In the genomic region with DNA sequence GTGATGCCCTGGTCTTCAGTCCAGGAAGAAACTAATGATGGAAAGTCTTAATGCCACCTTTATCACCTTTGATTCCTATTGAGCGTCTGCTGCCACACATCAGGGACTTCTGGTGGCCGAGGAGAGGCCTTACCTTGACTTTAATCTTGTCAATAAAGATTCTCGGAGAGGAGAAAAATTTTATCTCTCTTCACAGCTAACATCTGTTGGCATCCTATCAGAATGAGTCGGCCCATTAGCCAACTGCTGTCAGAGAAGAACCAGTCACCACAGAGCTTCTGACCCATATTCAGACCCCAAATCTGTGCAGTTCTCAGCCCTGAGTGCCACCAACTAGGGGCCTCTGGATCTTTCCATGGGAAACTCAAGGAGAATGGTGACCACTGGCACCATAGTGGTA, we compare ENCODE assay signal across 16 mouse cellular contexts.
"Had no signal": no experiment of that assay in that cellular context is flagged by ENCODE, and none has a peak within 500 bp of the region (broad histone marks: within the 10 kb centered on the region; RNA-seq: fewer than 3 reads in every experiment).

No protein-coding gene starts in this region.

- H3K27ac ChIP-seq: neural tube, embryonic 13.5 days; neural tube, embryonic 15.5 days; stomach, embryonic 15.5 days; stomach, postnatal 0 days had no signal

- H3K36me3 ChIP-seq: neural tube, embryonic 13.5 days; neural tube, embryonic 15.5 days; stomach, embryonic 15.5 days had no signal

- H3K4me1 ChIP-seq: neural tube, embryonic 13.5 days; neural tube, embryonic 15.5 days; stomach, embryonic 15.5 days had no signal

- H3K9ac ChIP-seq: neural tube, embryonic 13.5 days; neural tube, embryonic 15.5 days; stomach, embryonic 15.5 days had no signal

- H3K9me3 ChIP-seq: neural tube, embryonic 13.5 days; neural tube, embryonic 15.5 days; stomach, embryonic 15.5 days had no signal

- DNase-seq: retina, postnatal 1 day; right cerebral cortex, adult 18-20 months; right cerebral cortex, postnatal 14 days; right cerebral cortex, postnatal 25 days; right cerebral cortex, postnatal 4 days; spleen, adult 18-20 months; thymus, adult 18-20 months; thymus, adult 2 months; thymus, postnatal 14 days; thymus, postnatal 25 days; thymus, postnatal 36 days; thymus, postnatal 4 days had no signal

- H3K27me3 ChIP-seq: neural tube, embryonic 13.5 days; neural tube, embryonic 15.5 days; stomach, embryonic 15.5 days had no signal

- H3K4me3 ChIP-seq: neural tube, embryonic 13.5 days; neural tube, embryonic 15.5 days; stomach, embryonic 15.5 days had no signal
